Mouse (Mus musculus) MEL (cell line): Measurements from ENCODE around the gene Myo9b. TPM values are rescaled to one million over a fixed set of nuclear protein-coding genes. Genes with fewer than 3 reads are reported as not detected.

ENCODE experiments used
- DNase-seq: peaks from one replicate; pipeline ENCODE4 v3.0.0; 2011; ENCODE audit warnings: low read depth, low spot score
- H3K27ac ChIP-seq: 2 replicates; pipeline ENCODE4 v1.5.1; 2012; ENCODE audit warnings: low read depth, mild to moderate bottlenecking, control low read depth, low read length, moderate library complexity; ENCODE audit not compliant: control insufficient read depth
- H3K27me3 ChIP-seq, 2 experiments: fragments of 150-350 bp in 1 of 2; sonication (generic) in 1 of 2; 2 replicates each; pipeline ENCODE4 v1.6.1; 2012; ENCODE audit warnings: low read length in 2 of 2, mild to moderate bottlenecking in 2 of 2, improper control_type of control experiment in 1 of 2, moderate library complexity in 1 of 2; ENCODE audit not compliant: insufficient read depth in 2 of 2, control insufficient read depth in 1 of 2
- H3K36me3 ChIP-seq, 2 experiments: 2 replicates each; pipeline ENCODE4 v1.6.1; 2012 to 2014; ENCODE audit warnings: low read length in 2 of 2, improper control_type of control experiment in 1 of 2, inconsistent platforms in 1 of 2, mild to moderate bottlenecking in 1 of 2; ENCODE audit not compliant: insufficient read depth in 2 of 2, control insufficient read depth in 1 of 2
- H3K4me1 ChIP-seq, 2 experiments: fragments of 150-350 bp in 1 of 2; sonication (generic) in 1 of 2; 2 replicates each; pipeline ENCODE4 v1.6.1; 2012; ENCODE audit warnings: low read length in 2 of 2, improper control_type of control experiment in 1 of 2, mild to moderate bottlenecking in 1 of 2; ENCODE audit not compliant: insufficient read depth in 2 of 2, control insufficient read depth in 1 of 2
- H3K4me3 ChIP-seq, 2 experiments: fragments of 150-350 bp in 1 of 2; sonication (generic) in 1 of 2; 2 replicates each; pipeline ENCODE4 v1.5.1; 2012; ENCODE audit warnings: low read depth in 2 of 2, low read length in 2 of 2, mild to moderate bottlenecking in 2 of 2, moderate library complexity in 2 of 2, control low read depth in 1 of 2, improper control_type of control experiment in 1 of 2; ENCODE audit not compliant: control insufficient read depth in 1 of 2, insufficient read depth in 1 of 2
- H3K79me2 ChIP-seq: 2 replicates; pipeline ENCODE4 v1.6.1; 2012; ENCODE audit warnings: mild to moderate bottlenecking, low read length, moderate library complexity; ENCODE audit not compliant: control insufficient read depth, poor library complexity, insufficient read depth
- H3K9ac ChIP-seq: 2 replicates; pipeline ENCODE4 v1.6.1; 2012; ENCODE audit warnings: low read depth, mild to moderate bottlenecking, control low read depth, low read length, moderate library complexity; ENCODE audit not compliant: control insufficient read depth, poor library complexity, severe bottlenecking
- H3K9me3 ChIP-seq: fragments of 150-350 bp; sonication (generic); replicated peaks from 2 replicates; pipeline ENCODE4 v1.6.1; 2012; ENCODE audit warnings: mild to moderate bottlenecking, low read length, improper control_type of control experiment, moderate library complexity; ENCODE audit not compliant: insufficient read depth
- BHLHE40 ChIP-seq: IDR thresholded peaks from 2 replicates; pipeline ENCODE4 v1.6.1; 2012; ENCODE audit warnings: low read depth, mild to moderate bottlenecking, inconsistent platforms, low read length, improper control_type of control experiment, borderline replicate concordance
- CTCF ChIP-seq, 3 experiments: IDR thresholded peaks in 2 of 3; conservative IDR thresholded peaks in 1 of 3; 2 replicates each; pipeline ENCODE4 v1.5.1; 2011 to 2012; ENCODE audit warnings: low read length in 3 of 3, low read depth in 2 of 3, mild to moderate bottlenecking in 2 of 3, improper control_type of control experiment in 1 of 3, inconsistent platforms in 1 of 3, mixed read lengths in 1 of 3, moderate library complexity in 1 of 3; ENCODE audit not compliant: control insufficient read depth in 1 of 3, insufficient read depth in 1 of 3, poor library complexity in 1 of 3, severe bottlenecking in 1 of 3
- ETS1 ChIP-seq: IDR thresholded peaks from 2 replicates; pipeline ENCODE4 v1.6.1; 2012; ENCODE audit warnings: low read depth, mild to moderate bottlenecking, inconsistent platforms, low read length, improper control_type of control experiment, moderate library complexity
- HCFC1 ChIP-seq: IDR thresholded peaks from 2 replicates; pipeline ENCODE4 v1.6.1; 2012; ENCODE audit warnings: low read depth, mild to moderate bottlenecking, inconsistent platforms, low read length, improper control_type of control experiment, moderate library complexity
- JUND ChIP-seq: IDR thresholded peaks from 2 replicates; pipeline ENCODE4 v1.6.1; 2011; ENCODE audit warnings: low read depth, mild to moderate bottlenecking, improper control_type of control experiment, low read length
- KAT2A ChIP-seq: conservative IDR thresholded peaks from 2 replicates; pipeline ENCODE4 v1.6.1; 2012; ENCODE audit warnings: low read depth, low read length, improper control_type of control experiment, inconsistent platforms
- MAFK ChIP-seq: IDR thresholded peaks from 2 replicates; pipeline ENCODE4 v1.6.1; 2011; ENCODE audit warnings: low read depth, mild to moderate bottlenecking, low read length, improper control_type of control experiment, borderline replicate concordance
- MAZ ChIP-seq: IDR thresholded peaks from 2 replicates; pipeline ENCODE4 v1.6.1; 2012; ENCODE audit warnings: low read depth, mild to moderate bottlenecking, inconsistent platforms, low read length, improper control_type of control experiment
- MEF2A ChIP-seq: IDR thresholded peaks from 2 replicates; pipeline ENCODE4 v1.6.1; 2014; ENCODE audit warnings: low read depth, mild to moderate bottlenecking, inconsistent platforms, low read length, improper control_type of control experiment; ENCODE audit not compliant: poor library complexity, insufficient replicate concordance, severe bottlenecking; ENCODE audit errors: extremely low read depth
- MYB ChIP-seq: IDR thresholded peaks from 2 replicates; pipeline ENCODE4 v1.6.1; 2011; ENCODE audit warnings: mild to moderate bottlenecking, low read depth, low read length, improper control_type of control experiment
- NELFE ChIP-seq: IDR thresholded peaks from 2 replicates; pipeline ENCODE4 v1.6.1; 2011; ENCODE audit warnings: low read depth, low read length, improper control_type of control experiment
- RAD21 ChIP-seq: IDR thresholded peaks from 2 replicates; pipeline ENCODE4 v1.6.1; 2011; ENCODE audit warnings: mild to moderate bottlenecking, low read depth, low read length, improper control_type of control experiment
- RCOR1 ChIP-seq: IDR thresholded peaks from 2 replicates; pipeline ENCODE4 v1.6.1; 2012; ENCODE audit warnings: low read depth, mild to moderate bottlenecking, inconsistent platforms, low read length, improper control_type of control experiment
- SIN3A ChIP-seq: IDR thresholded peaks from 2 replicates; pipeline ENCODE4 v1.6.1; 2012; ENCODE audit warnings: low read length, improper control_type of control experiment, inconsistent platforms
- SMC3 ChIP-seq: IDR thresholded peaks from 2 replicates; pipeline ENCODE4 v1.6.1; 2011; ENCODE audit warnings: low read depth, low read length, improper control_type of control experiment
- TBP ChIP-seq: IDR thresholded peaks from 2 replicates; pipeline ENCODE4 v1.8.0; 2011; ENCODE audit warnings: low read depth, low read length, improper control_type of control experiment
- TCF12 ChIP-seq: IDR thresholded peaks from 2 replicates; pipeline ENCODE4 v1.6.1; 2014; ENCODE audit warnings: low read depth, mild to moderate bottlenecking, inconsistent platforms, low read length, improper control_type of control experiment, moderate library complexity
- UBTF ChIP-seq: IDR thresholded peaks from 2 replicates; pipeline ENCODE4 v1.6.1; 2012; ENCODE audit warnings: low read depth, mild to moderate bottlenecking, inconsistent platforms, low read length, improper control_type of control experiment, moderate library complexity, borderline replicate concordance; ENCODE audit not compliant: insufficient read depth
- USF2 ChIP-seq, 2 experiments: IDR thresholded peaks; 2 replicates each; pipeline ENCODE4 v1.6.1; 2011 to 2012; ENCODE audit warnings: improper control_type of control experiment in 2 of 2, low read length in 2 of 2, borderline replicate concordance in 1 of 2, inconsistent platforms in 1 of 2, low read depth in 1 of 2, mild to moderate bottlenecking in 1 of 2; ENCODE audit not compliant: insufficient read depth in 1 of 2
- ZMIZ1 ChIP-seq: IDR thresholded peaks from 2 replicates; pipeline ENCODE4 v1.6.1; 2012; ENCODE audit warnings: low read depth, mild to moderate bottlenecking, inconsistent platforms, low read length, improper control_type of control experiment, moderate library complexity
- ZNF384 ChIP-seq: IDR thresholded peaks from 2 replicates; pipeline ENCODE4 v1.6.1; 2012; ENCODE audit warnings: low read depth, mild to moderate bottlenecking, inconsistent platforms, low read length, improper control_type of control experiment
- polyA plus RNA-seq, 2 experiments: library from polyadenylated mRNA; stranded (reverse) in 1 of 2; unstranded in 1 of 2; fragments of >175 nt in 1 of 2; fragments of >200 nt in 1 of 2; gene quantifications; 2 replicates each; pipeline versions ENCODE4 v1.2.1 to v1.2.4; 2012; ENCODE audit warnings: low replicate concordance in 2 of 2, low read depth in 1 of 2; ENCODE audit not compliant: insufficient read length in 2 of 2, insufficient read depth in 1 of 2, missing spikeins in 1 of 2
- total RNA-seq: library from RNA; depleted of rRNA; stranded (reverse); fragments of 300-350 nt; gene quantifications from 2 replicates; pipeline ENCODE4 v1.2.3, GENCODE M21; 2012

The Myo9b gene
- total and polyA plus RNA-seq, 3 experiments = 35.8 to 54.8 (median 52.3) TPM

- TF ChIP-seq TBP (no peak), ETS1 (no peak), MAFK (no peak)
Measured at GRCm38 (mm10) chr8:71296784-71297183, 24.3 kb downstream of the Myo9b start (continued).

- no peak overlapping the region for H3K9ac ChIP-seq
- no peaks in the 10 kb centered on the region for H3K27me3 ChIP-seq
- H3K79me2 ChIP-seq = peaks cover 3% of the 10 kb centered on the region
- H3K36me3 ChIP-seq = peaks cover 0 to 7% of the 10 kb centered on the region in 2 experiments; a peak in 3 of 4 replicates
- no peak overlapping the region for H3K27ac ChIP-seq
- DNase-seq = no peak
- no peak overlapping the region for H3K4me3 ChIP-seq
- no peaks in the 10 kb centered on the region for H3K9me3 ChIP-seq
- H3K4me1 ChIP-seq = peaks cover 0 to 7% of the 10 kb centered on the region in 2 experiments; a peak in 2 of 4 replicates
- TF ChIP-seq RAD21 (no peak), JUND (no peak), HCFC1 (no peak), USF2 (IDR thresholded peaks at IDR 0.05; ENCODE audit: borderline replicate concordance in 1 of 2, insufficient read depth in 1 of 2, low read depth in 1 of 2, low read length in 2 of 2) (no peak), ZNF384 (no peak), UBTF (no peak), BHLHE40 (no peak), RCOR1 (no peak), MEF2A (no peak), ZMIZ1 (no peak), SMC3 (no peak), TCF12 (no peak), SIN3A (no peak), MYB (no peak), MAZ (no peak), CTCF (IDR thresholded peaks at IDR 0.05 in 2 of 3, conservative IDR thresholded peaks at IDR 0.05 in 1 of 3; ENCODE audit: control insufficient read depth in 1 of 3, insufficient read depth in 1 of 3, low read depth in 2 of 3, low read length in 3 of 3, poor library complexity in 1 of 3, severe bottlenecking in 1 of 3) (no peak), KAT2A (no peak), NELFE (no peak)
Measured at GRCm38 (mm10) chr8:71297439-71297838, 24.9 kb downstream of the Myo9b start.
